Mouse (Mus musculus) lung, embryonic 15.5 days (tissue): ENCODE data around the gene Slc34a3. TPM values are rescaled to one million over a fixed set of nuclear protein-coding genes. Genes with fewer than 3 reads are reported as not detected.
A peak's percentile ranks its signal among the peaks of the same experiment; 100 is the strongest.
"Not testable (repeated sequence)": the region's sequence is repeated elsewhere in the genome, so short reads cannot be mapped to it uniquely, and the experiment has no call there.

Experiments used
- ATAC-seq: fragments of 200-750 bp; cut with Nextera tagmentation; 2 replicates; pipeline ENCODE4 v1.8.0; 2017; ENCODE audit warnings: moderate number of reproducible peaks, borderline replicate concordance; ENCODE audit not compliant: low FRiP score, low TSS enrichment; ENCODE audit errors: extremely low read depth
- H3K27ac ChIP-seq: fragments of 300-500 bp; sonication (generic); 2 replicates; pipeline ENCODE4 v1.5.1; 2015; ENCODE audit warnings: moderate library complexity, mild to moderate bottlenecking, inconsistent platforms
- H3K27me3 ChIP-seq: fragments of 300-500 bp; sonication (generic); 2 replicates; pipeline ENCODE4 v1.6.1; 2015; ENCODE audit warnings: inconsistent platforms
- H3K36me3 ChIP-seq: fragments of 300-500 bp; sonication (generic); 2 replicates; pipeline ENCODE4 v1.6.1; 2015; ENCODE audit warnings: inconsistent platforms
- H3K4me1 ChIP-seq: fragments of 300-500 bp; sonication (generic); 2 replicates; pipeline ENCODE4 v1.6.1; 2015; ENCODE audit warnings: inconsistent platforms
- H3K4me2 ChIP-seq: fragments of 300-500 bp; sonication (generic); 2 replicates; pipeline ENCODE4 v1.6.1; 2015; ENCODE audit warnings: inconsistent platforms, mild to moderate bottlenecking, moderate library complexity
- H3K4me3 ChIP-seq: fragments of 300-500 bp; sonication (generic); 2 replicates; pipeline ENCODE4 v1.5.1; 2015; ENCODE audit warnings: mild to moderate bottlenecking, inconsistent platforms
- H3K9ac ChIP-seq: fragments of 300-500 bp; sonication (generic); 2 replicates; pipeline ENCODE4 v1.6.1; 2015; ENCODE audit warnings: inconsistent platforms
- H3K9me3 ChIP-seq: fragments of 300-500 bp; sonication (generic); 2 replicates; pipeline ENCODE4 v1.6.1; 2016; ENCODE audit warnings: inconsistent platforms
- WGBS: fragments of 180-500 bp; shearing (Covaris S2); methylation state at CpG from one replicate; pipeline ENCODE4 v1.1.7; 2015; 5-methylcytosine and 5-hydroxymethylcytosine counted together
- polyA plus RNA-seq: library from polyadenylated mRNA; unstranded; fragments of >200 nt; fragmentation: Nextera tagmentation; extraction: Ambion mirVana; gene quantifications from 2 replicates; pipeline ENCODE4 v1.2.1, GENCODE M21; 2015

Gene Slc34a3
- polyA plus RNA-seq, 1 experiment from 2014 or later = not detected

GRCm38 (mm10) chr2:25263623-25264285 is 29.6 kb upstream of the Slc34a3 start:
- H3K36me3 ChIP-seq = no peaks in the 10 kb centered on the region
- no peak overlapping the region for H3K27ac ChIP-seq
- H3K9ac ChIP-seq = peak overlapping the region; percentile 60
- H3K4me2 ChIP-seq = peak overlapping the region; percentile 99
- WGBS = 20% methylated on average over 12 of the region's 12 CpGs
- peak overlapping the region; percentile 70 for H3K4me3 ChIP-seq
- peaks cover 39% of the 10 kb centered on the region for H3K4me1 ChIP-seq
- ATAC-seq = no peak
- peaks cover 13% of the 10 kb centered on the region for H3K27me3 ChIP-seq
- H3K9me3 ChIP-seq = no peaks in the 10 kb centered on the region

- WGBS = under 1% methylated on average over 82 of the region's 82 CpGs
- Histone ChIP-seq H3K4me3 (peak overlapping the region; percentile 70), H3K36me3 (no peaks in the 10 kb centered on the region), H3K27ac (0 out of 2 replicates have a peak overlapping the region, but pooled peaks have one; percentile 34), H3K27me3 (peaks cover 13% of the 10 kb centered on the region), H3K9me3 (no peaks in the 10 kb centered on the region), H3K9ac (peak overlapping the region; percentile 60), H3K4me2 (peak overlapping the region; percentile 99), H3K4me1 (peaks cover 39% of the 10 kb centered on the region)
- peak; percentile 39; the same call in 1 of the 2 replicates for ATAC-seq
These were observed 28.8 kb upstream of the Slc34a3 start for GRCm38 (mm10) chr2:25262795-25263622.

- Histone ChIP-seq H3K4me1 (peaks cover 39% of the 10 kb centered on the region), H3K9ac (peak within 1 kb of the TSS; percentile 60), H3K36me3 (no peaks in the 10 kb centered on the region), H3K4me3 (peak within 1 kb of the TSS; percentile 70), H3K27ac (0 out of 2 replicates have a peak within 1 kb of the TSS, but pooled peaks have one; percentile 34), H3K4me2 (peak within 1 kb of the TSS; percentile 99), H3K9me3 (no peaks in the 10 kb centered on the region), H3K27me3 (peaks cover 13% of the 10 kb centered on the region)
- ATAC-seq = peak; percentile 98
- WGBS = under 1% methylated on average over 39 of the region's 39 CpGs
These were observed 28.2 kb upstream of the Slc34a3 start, which contains the start of gene Tprn for GRCm38 (mm10) chr2:25262291-25262767. Tprn (plus strand) TSS chr2:25262618.

GRCm38 (mm10) chr2:25261870-25262269 is 27.7 kb upstream of the Slc34a3 start:
- ATAC-seq = no peak
- Histone ChIP-seq H3K9me3 (no peaks in the 10 kb centered on the region), H3K4me3 (peak overlapping the region; percentile 70), H3K9ac (peak overlapping the region; percentile 21; the same call in 1 of the 2 replicates), H3K27ac (no peak overlapping the region), H3K27me3 (peaks cover 13% of the 10 kb centered on the region), H3K4me2 (peak overlapping the region; percentile 99), H3K4me1 (peaks cover 42% of the 10 kb centered on the region), H3K36me3 (no peaks in the 10 kb centered on the region)
- WGBS = 43% methylated on average over 12 of the region's 12 CpGs

GRCm38 (mm10) chr2:25258887-25259286 is 24.7 kb upstream of the Slc34a3 start:
- Histone ChIP-seq H3K4me3 (no peak overlapping the region), H3K36me3 (no peaks in the 10 kb centered on the region), H3K9ac (no peak overlapping the region), H3K9me3 (no peaks in the 10 kb centered on the region), H3K27me3 (peaks cover 8% of the 10 kb centered on the region), H3K4me2 (no peak overlapping the region), H3K4me1 (peaks cover 35% of the 10 kb centered on the region), H3K27ac (no peak overlapping the region)
- 61% methylated on average over 2 of the region's 2 CpGs for WGBS
- ATAC-seq = no peak

GRCm38 (mm10) chr2:25257250-25257649 is 23.1 kb upstream of the Slc34a3 start:
- not testable (repeated sequence) for H3K4me2 ChIP-seq, H3K27me3 ChIP-seq, H3K4me3 ChIP-seq, H3K27ac ChIP-seq, H3K36me3 ChIP-seq, H3K9ac ChIP-seq, H3K9me3 ChIP-seq, ATAC-seq
- H3K4me1 ChIP-seq = peaks cover 24% of the 10 kb centered on the region
- 84% methylated on average over 5 of the region's 5 CpGs for WGBS

GRCm38 (mm10) chr2:25256443-25257109 is 22.4 kb upstream of the Slc34a3 start:
- 53% methylated on average over 12 of the region's 12 CpGs for WGBS
- not testable (repeated sequence) for H3K36me3 ChIP-seq, H3K27ac ChIP-seq, H3K9me3 ChIP-seq, ATAC-seq, H3K27me3 ChIP-seq
- H3K9ac ChIP-seq = peak overlapping the region; percentile 71; the same call in 1 of the 2 replicates
- peaks cover 21% of the 10 kb centered on the region for H3K4me1 ChIP-seq
- H3K4me2 ChIP-seq = peak overlapping the region; percentile 93
- H3K4me3 ChIP-seq = peak overlapping the region; percentile 71

- H3K27ac ChIP-seq = peak within 1 kb of the TSS; percentile 54
- WGBS = 0% methylated on average over 39 of the region's 39 CpGs
- peaks cover 12% of the 10 kb centered on the region; the same call in 1 of the 2 replicates for H3K36me3 ChIP-seq
- H3K9ac ChIP-seq = peak within 1 kb of the TSS; percentile 71
- peaks cover 21% of the 10 kb centered on the region for H3K4me1 ChIP-seq
- peak within 1 kb of the TSS; percentile 71 for H3K4me3 ChIP-seq
- no peaks in the 10 kb centered on the region for H3K9me3 ChIP-seq
- no peaks in the 10 kb centered on the region for H3K27me3 ChIP-seq
- H3K4me2 ChIP-seq = peak within 1 kb of the TSS; percentile 93
- ATAC-seq = peak; percentile 89
These were observed 21.2 kb upstream of the Slc34a3 start, which contains the start of gene Tmem203 for GRCm38 (mm10) chr2:25255284-25255779. Tmem203 (plus strand) TSS chr2:25255439.

GRCm38 (mm10) chr2:25252331-25252730 is 18.2 kb upstream of the Slc34a3 start:
- no peak for ATAC-seq
- Histone ChIP-seq H3K4me2 (no peak overlapping the region), H3K4me1 (peaks cover 21% of the 10 kb centered on the region), H3K4me3 (no peak overlapping the region), H3K36me3 (peaks cover 34% of the 10 kb centered on the region; the same call in 1 of the 2 replicates), H3K27me3 (no peaks in the 10 kb centered on the region), H3K9ac (no peak overlapping the region), H3K9me3 (no peaks in the 10 kb centered on the region), H3K27ac (no peak overlapping the region)
- 89% methylated on average over 1 of the region's 1 CpGs for WGBS

GRCm38 (mm10) chr2:25246183-25247072 is 12.3 kb upstream of the Slc34a3 start, which contains the start of gene AL732309.1:
AL732309.1 (minus strand) TSS chr2:25246863.
- Histone ChIP-seq H3K4me3 (no peak within 1 kb of the TSS), H3K9ac (no peak within 1 kb of the TSS), H3K36me3 (peaks cover 31% of the 10 kb centered on the region; the same call in 1 of the 2 replicates), H3K27me3 (peaks cover 21% of the 10 kb centered on the region), H3K4me1 (peaks cover 15% of the 10 kb centered on the region), H3K9me3 (no peaks in the 10 kb centered on the region), H3K27ac (no peak within 1 kb of the TSS), H3K4me2 (no peak within 1 kb of the TSS)
- WGBS = 77% methylated on average over 10 of the region's 10 CpGs
- ATAC-seq = no peak
